Comparison of ENCODE assay signal across 17 mouse cellular contexts in genomic region chr5:21578136-21578535, GRCm38 (mm10). TPM values are rescaled to one million over a fixed set of nuclear protein-coding genes. Genes with fewer than 3 reads are reported as not detected.
"Had no signal": no experiment of that assay in that cellular context is flagged by ENCODE, and none has a peak within 500 bp of the region (broad histone marks: within the 10 kb centered on the region; RNA-seq: fewer than 3 reads in every experiment).

No protein-coding gene starts in this region.

- H3K9ac ChIP-seq: neural tube, embryonic 13.5 days; neural tube, embryonic 15.5 days; stomach, embryonic 15.5 days had no signal

- H3K4me1 ChIP-seq: neural tube, embryonic 13.5 days; neural tube, embryonic 15.5 days; stomach, embryonic 15.5 days had no signal

- H3K36me3 ChIP-seq: neural tube, embryonic 13.5 days; neural tube, embryonic 15.5 days; stomach, embryonic 15.5 days had no signal

- H3K27ac ChIP-seq: neural tube, embryonic 13.5 days; neural tube, embryonic 15.5 days; stomach, embryonic 15.5 days; stomach, postnatal 0 days had no signal

- H3K4me3 ChIP-seq: neural tube, embryonic 13.5 days; neural tube, embryonic 15.5 days; stomach, embryonic 15.5 days had no signal

- H3K9me3 ChIP-seq: neural tube, embryonic 13.5 days; neural tube, embryonic 15.5 days; stomach, embryonic 15.5 days had no signal

- H3K27me3 ChIP-seq: neural tube, embryonic 13.5 days; neural tube, embryonic 15.5 days; stomach, embryonic 15.5 days had no signal

- H3K4me2 ChIP-seq: neural tube, embryonic 13.5 days; neural tube, embryonic 15.5 days; stomach, embryonic 15.5 days had no signal

- DNase-seq: retina, postnatal 1 day; right cerebral cortex, adult 18-20 months; right cerebral cortex, postnatal 14 days; right cerebral cortex, postnatal 25 days; right cerebral cortex, postnatal 4 days; spleen, adult 18-20 months; thymus, adult 18-20 months; thymus, adult 2 months; thymus, postnatal 14 days; thymus, postnatal 25 days; thymus, postnatal 36 days; thymus, postnatal 4 days had no signal

RNA-seq across cellular contexts. Expression of gene Lrrc17, which starts 34.8 kb away (rescaled TPM):
- total RNA-seq: neutrophil, adult 5-6 weeks had no signal
